Mouse (Mus musculus): ENCODE measurements around the gene Ppef2.

The Ppef2 gene

DNA sequence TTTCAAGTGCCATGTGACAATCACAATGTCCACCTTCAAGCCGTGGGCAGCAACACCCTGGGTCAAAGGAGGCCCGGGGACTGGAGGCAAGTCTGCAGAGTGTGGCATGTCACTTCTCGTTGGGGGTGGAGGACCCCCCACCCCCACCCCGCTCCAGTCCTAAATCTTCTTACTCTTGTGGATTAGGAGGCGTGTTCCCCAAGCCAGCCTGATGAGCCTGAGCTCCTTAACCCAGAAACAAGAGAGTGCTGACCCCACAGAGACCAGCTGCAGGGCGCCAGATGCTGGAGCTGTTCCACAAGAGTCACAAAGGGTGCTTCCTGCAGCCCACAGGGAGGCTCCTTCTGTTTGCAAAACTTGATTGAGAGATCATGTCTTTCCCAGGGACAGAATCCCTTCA is at the start of gene Ppef2:
TSS of gene Ppef2 (minus strand) at position 61 of the 400 bp plus-strand sequence.
- DNase-seq (ENCODE audit: extremely low spot score, low spot score): peak; percentile 28

- DNase-seq (ENCODE audit: extremely low spot score, low spot score): no peak
These were observed 48.2 kb upstream of the Ppef2 start for GRCm38 (mm10) chr5:92304291-92304690.

DNA sequence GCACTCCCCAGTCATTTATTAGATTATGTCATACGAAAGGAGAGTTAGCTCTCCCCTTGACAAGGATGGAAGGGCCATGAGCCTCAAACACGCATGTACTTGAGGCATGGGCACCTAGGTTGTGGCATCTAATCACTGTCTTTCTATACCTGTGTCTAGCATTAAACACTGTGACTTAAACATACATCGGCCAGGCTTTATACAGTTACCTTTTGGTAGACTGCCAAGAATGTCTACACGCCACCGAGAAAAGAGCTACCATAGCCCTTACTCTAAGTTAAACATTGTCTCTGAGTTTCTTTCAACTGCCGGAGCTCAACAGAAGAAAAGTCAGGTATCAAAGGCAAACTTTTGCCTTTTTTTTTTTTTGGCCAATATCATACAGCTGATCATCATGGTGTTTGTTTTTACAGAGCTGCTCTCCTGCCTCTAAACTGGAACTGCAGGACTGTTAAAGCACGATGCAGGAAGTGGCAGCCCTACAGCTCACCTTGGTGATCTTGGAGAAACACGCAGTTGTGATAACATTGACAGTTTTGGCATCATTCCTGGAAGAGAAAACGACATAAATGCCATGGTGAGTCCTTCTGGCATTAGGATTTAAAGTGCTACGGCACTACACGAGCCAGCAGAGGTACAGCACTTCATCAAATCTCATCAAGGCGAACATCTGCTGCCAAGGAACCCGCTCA is 46.2 kb upstream of the Ppef2 start:
- DNase-seq (ENCODE audit: extremely low spot score, low spot score): no peak

DNA sequence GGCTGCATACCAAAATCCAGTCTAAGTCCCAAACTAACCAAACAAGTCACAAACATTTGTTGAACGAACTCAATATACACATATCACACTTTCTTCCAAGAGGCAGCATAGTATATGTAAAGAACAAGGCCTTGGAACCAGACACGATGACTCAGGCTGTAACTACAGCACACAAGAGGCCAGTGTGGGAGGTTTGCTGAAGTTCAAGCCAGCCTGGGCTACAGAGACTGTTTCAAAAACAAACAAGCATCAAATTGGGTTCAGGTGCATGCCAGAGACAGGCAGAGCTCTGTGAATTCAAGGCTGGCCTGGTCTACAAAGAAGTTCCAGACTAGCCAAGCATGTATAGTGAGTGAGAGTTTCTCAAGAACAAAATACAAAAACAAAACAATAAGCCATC is 38.4 kb upstream of the Ppef2 start:
- no peak for DNase-seq (ENCODE audit: extremely low spot score, low spot score)

DNA sequence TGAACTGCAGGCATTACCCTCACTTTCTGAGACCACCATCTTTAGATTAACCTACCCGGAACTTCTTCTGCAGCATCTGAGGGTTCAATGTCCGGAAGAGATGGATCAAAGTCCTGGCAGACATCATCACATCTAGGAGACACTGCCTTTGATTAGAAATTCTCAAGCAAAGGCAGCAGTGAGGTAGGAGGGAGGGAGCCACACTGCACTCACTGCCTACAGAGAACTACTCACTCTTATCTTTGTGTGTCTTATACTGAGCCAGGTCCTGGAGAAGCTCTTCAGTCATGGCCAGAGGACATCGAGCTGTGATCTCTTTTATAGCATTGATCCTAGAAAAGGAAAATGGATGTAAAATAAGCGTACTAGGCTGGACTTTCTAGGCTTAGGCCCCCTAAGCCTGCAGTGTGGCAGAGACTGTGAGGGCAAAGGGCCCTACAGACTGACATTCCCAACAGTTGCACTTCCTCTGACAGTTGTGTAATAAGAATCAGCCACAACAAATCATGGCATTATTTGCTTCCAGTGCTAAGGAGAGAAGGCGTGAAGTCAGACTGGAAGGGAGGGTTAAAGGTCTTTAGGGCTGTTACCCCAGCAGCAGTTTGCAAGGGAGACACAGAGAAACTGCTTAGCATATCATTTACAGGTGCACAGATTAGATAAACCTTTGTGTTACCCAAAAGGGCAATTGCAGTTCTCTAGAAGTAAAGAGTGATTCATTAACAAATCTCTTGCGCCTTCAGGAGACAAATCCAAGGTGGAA is 35.8 kb upstream of the Ppef2 start:
- DNase-seq (ENCODE audit: extremely low spot score, low spot score): no peak

DNA sequence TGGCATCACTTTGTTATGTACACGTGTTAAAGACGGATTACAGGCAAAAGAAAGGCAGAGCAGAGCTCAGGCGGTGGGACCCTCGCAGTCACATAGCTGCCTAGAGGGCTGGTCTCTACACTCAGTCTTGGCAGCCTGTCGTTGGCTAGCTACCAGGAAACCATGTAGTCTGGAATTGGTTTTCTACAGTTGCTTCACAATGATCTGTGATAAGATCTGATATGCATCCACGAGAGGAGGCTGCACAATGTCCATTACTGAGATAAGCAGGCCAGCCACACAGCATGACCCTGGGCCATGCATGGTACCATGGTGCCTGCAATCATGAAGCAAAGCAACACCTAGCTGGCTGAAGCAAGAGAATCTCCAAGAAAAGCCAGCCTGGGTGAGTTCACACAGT is 31.8 kb upstream of the Ppef2 start:
- no peak for DNase-seq (ENCODE audit: extremely low spot score, low spot score)

DNA sequence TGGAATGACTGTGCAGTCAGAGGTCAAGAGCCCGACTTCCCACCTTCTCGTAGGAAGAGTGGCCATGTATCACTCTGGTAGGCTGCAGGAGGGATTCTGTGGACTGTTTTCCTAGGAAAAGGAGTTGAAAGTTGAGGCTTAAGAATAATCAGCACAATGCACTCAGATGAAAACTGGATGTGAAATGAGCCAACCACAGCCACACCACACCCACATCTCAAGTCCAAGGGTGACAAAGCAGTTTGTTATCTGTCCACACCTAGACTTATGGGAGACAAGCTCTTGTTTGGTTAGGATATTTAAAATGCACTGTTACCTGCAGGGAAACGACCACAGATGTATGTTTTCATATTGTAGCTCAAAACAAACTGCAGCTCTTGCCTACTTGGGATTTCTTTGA is 27.0 kb upstream of the Ppef2 start:
- no peak for DNase-seq (ENCODE audit: extremely low spot score, low spot score)

DNA sequence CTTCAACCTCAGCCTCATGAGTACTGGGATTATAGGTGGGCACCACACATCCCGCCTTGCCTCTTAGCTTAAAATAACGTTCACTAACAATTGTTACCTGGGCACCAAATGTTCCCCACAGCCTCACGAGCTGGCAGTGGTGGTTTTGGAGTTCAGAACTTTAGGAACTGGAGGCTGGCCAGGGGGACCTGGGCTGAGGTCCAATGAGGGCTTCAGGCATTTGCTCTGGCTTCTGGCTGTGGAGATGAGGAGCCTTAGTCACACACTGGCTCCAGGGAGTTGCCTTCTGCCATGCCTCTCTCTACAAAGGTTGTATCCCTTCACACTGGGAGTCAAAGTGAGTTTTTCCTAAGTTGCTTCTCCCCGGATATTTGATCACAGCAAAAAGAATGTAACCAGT is 26.5 kb upstream of the Ppef2 start:
- DNase-seq (ENCODE audit: extremely low spot score, low spot score): no peak

- no peak for DNase-seq (ENCODE audit: extremely low spot score, low spot score)
These were observed 23.0 kb upstream of the Ppef2 start for GRCm38 (mm10) chr5:92278942-92279537.

DNA sequence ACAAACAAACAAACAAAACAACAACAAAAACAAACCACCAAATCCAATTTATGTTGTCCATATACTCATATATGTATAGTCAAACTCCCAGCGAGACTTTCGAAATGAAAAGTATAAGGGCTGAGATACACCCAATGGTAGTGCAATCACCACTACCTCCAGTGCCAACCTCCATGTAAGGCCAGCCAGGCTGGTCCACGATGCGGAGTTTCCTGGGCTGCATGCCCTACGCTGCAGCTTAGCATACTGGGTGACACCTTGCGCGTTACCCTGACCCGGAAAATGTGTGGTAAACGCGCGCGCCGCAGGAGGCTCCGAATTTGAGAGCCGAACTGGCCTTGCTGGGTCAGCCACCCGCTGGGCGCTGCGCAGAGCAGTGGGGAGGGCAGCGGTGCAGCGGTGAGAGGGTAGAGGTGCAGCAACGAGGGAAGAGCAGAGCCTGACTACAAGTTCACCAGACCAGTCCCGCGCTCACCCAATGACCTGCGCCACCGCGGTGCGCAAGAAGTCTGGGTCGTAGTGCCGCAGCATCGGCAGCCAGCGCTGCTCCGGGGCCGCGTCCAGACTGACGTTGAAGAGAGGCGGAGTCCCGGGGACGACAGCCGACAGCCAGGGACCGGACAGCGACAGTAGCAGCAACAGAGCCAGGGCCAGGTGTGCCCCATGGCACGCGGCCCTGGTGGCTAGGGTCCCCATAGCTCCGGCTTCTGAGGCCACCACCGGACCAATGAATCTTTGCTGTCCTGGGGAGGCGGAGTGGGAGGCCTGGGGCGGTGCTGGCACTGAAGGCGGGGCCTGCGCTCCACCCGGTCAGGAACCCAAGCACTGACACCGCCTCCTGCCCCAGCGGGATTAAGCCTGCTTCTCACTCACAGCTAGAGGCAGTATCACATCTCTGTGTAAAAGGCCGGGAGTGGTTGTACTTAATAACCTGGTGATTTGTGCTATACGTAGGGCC is 21.6 kb upstream of the Ppef2 start, which contains the start of gene Naaa:
TSS of gene Naaa (minus strand) at position 734 of the 958 bp plus-strand sequence.
- peak; percentile 83 for DNase-seq (ENCODE audit: extremely low spot score, low spot score)

DNA sequence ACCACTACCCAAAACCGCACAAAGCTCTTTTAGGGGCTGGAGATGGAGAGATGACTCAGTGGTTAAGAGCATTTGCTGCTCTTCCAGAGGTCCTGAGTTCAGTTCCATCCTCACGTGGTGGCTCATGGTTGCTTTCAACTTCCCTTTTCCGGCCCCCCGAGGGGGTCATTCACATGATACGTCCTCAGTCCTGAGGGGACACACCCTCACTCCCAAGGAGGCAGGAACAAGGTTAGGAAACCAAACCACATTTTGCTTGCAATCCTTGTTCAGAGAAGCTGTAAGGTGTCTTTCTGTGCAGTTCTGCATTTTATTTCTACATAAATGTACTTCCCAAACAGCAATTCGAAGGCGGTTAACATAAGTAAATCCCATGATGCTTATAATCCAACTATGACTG is 14.4 kb upstream of the Ppef2 start:
- no peak for DNase-seq (ENCODE audit: extremely low spot score, low spot score)

GRCm38 (mm10) chr5:92263761-92264359 is 7.8 kb upstream of the Ppef2 start:
- DNase-seq (ENCODE audit: extremely low spot score, low spot score): no peak

GRCm38 (mm10) chr5:92262646-92263045 is 6.6 kb upstream of the Ppef2 start:
- no peak for DNase-seq (ENCODE audit: extremely low spot score, low spot score)

DNA sequence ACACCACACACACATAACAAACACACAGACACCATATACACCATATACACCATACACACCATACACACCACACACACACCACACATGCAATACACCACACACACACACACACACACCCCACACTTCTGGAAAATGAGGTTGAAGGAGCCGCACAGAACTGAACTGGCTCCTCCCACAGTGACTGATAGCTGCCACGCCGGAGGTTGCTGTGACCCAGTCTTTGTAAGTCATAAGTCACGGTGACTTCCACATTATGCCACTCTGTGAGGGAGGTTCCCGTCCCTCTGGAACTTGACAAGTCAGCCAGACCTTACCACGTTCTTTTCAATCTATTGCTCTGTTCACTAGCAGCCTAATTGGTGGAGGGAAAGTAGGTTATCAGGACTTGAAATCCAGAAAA is 1.6 kb downstream of the Ppef2 start:
- DNase-seq (ENCODE audit: extremely low spot score, low spot score): no peak

DNA sequence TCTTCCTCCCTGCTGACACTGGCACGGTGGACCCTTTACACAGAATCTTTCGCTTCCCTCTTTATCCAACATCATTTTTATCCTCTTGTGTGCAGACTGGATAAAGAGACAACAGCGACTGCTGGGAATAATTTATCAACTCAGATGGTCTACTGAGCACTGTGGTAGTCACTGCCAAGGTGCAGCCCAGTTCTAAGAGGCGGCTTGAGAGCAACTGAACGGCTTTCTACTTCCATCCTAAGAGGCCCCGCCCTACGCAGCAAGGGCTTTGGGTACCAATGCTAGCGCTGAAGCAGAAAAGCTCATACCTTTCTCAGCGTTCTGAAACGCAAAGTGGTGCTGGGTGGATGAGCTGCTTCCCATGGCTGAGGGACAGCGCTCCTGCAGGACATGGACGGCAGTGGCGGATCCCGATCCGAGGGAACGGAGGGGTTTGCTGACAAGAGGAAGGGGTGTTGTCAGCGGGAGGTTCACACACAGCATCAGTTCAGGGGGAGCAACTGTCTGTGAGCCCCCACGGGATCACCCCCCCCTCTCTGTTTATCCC is 3.2 kb downstream of the Ppef2 start:
- DNase-seq (ENCODE audit: extremely low spot score, low spot score): peak; percentile 30

GRCm38 (mm10) chr5:92252031-92252430 is 4.0 kb downstream of the Ppef2 start:
- no peak for DNase-seq (ENCODE audit: extremely low spot score, low spot score)

DNA sequence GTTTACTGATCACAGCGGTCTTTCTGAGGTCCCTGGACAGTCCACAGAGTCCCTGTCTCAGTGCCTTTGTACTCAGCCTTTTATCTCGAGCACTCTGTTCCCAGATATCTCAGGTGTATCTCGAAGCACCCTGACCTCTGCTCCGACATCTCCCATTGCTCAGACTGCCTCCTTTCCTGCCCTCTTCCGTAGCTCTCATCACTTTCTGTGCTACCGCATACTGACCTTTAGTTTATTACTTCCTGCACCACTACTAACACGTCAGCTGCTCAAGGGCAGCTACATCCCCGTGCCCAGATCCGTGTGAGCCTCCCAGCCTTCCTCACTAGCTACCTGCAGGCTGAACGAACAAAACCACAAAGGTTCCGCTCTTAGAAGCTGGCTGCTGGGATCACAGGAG is 7.5 kb downstream of the Ppef2 start:
- DNase-seq (ENCODE audit: extremely low spot score, low spot score): no peak

- no peak for DNase-seq (ENCODE audit: extremely low spot score, low spot score)
These were observed 10.6 kb downstream of the Ppef2 start for GRCm38 (mm10) chr5:92245483-92245882.

DNA sequence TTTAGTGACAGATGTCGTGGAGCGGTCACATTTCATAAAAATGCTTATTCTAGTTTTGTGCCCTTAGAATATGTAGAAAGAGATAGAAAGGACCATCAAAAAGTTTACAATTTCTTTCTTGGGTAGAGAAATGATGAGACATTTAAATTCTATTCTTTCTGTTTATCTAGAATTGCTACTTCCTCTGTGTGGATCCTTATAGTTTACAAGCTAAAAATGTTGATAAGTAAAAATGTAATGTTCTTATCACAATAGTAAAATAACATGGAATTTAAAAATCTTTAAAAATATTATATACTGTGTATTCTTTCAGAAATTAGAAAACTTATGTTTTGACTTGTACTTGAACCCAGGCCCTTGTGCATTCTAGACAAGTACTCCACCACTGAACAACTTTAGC is 11.2 kb downstream of the Ppef2 start:
- DNase-seq (ENCODE audit: extremely low spot score, low spot score): no peak

DNA sequence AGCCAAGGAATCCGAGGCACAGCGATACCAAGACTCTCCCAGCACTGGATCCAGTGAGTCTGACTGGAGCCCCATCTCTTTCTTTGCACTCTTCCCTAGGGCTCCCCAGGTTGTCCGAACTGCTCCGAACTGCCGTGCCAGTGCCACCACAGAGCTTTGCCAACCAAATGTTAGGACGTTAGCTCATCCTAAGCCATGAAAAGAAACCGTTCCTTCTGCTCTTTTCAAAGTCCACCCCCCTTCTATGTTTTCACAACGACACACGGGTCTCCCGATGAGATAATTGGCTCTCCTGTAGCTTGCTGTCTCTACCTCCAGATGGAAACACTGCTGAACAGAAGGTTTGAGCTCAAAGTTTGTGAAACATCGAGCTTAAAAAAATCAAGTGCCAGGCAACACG is 15.3 kb downstream of the Ppef2 start:
- no peak for DNase-seq (ENCODE audit: extremely low spot score, low spot score)
